Mouse (Mus musculus) lung, embryonic 14.5 days (tissue): ENCODE results near the gene Nek1. TPM values are rescaled to one million over a fixed set of nuclear protein-coding genes. Genes with fewer than 3 reads are reported as not detected.

Source experiments
- ATAC-seq: fragments of 200-750 bp; cut with Nextera tagmentation; 2 replicates; pipeline ENCODE4 v1.8.0; 2017; ENCODE audit warnings: mild to moderate bottlenecking, moderate TSS enrichment, moderate library complexity; ENCODE audit not compliant: insufficient read depth
- DNase-seq: peaks from one replicate; pipeline ENCODE4 v3.0.0-alpha.2; 2015
- H3K27ac ChIP-seq: fragments of 300-500 bp; sonication (generic); 2 replicates; pipeline ENCODE4 v1.5.1; 2014; ENCODE audit warnings: low read depth, mild to moderate bottlenecking, moderate library complexity
- H3K27me3 ChIP-seq: fragments of 300-500 bp; sonication (generic); 2 replicates; pipeline ENCODE4 v1.6.1; 2014; ENCODE audit warnings: low read length, control low read depth; ENCODE audit not compliant: insufficient read depth
- H3K36me3 ChIP-seq: fragments of 300-500 bp; sonication (generic); 2 replicates; pipeline ENCODE4 v1.6.1; 2014; ENCODE audit warnings: control low read depth; ENCODE audit not compliant: insufficient read depth
- H3K4me1 ChIP-seq: fragments of 300-500 bp; sonication (generic); 2 replicates; pipeline ENCODE4 v1.6.1; 2014; ENCODE audit warnings: antibody characterized with exemption, control low read depth; ENCODE audit not compliant: insufficient read depth
- H3K4me2 ChIP-seq: fragments of 300-500 bp; sonication (generic); 2 replicates; pipeline ENCODE4 v1.6.1; 2014; ENCODE audit warnings: mild to moderate bottlenecking
- H3K4me3 ChIP-seq: fragments of 300-500 bp; sonication (generic); 2 replicates; pipeline ENCODE4 v1.5.1; 2014; ENCODE audit warnings: low read depth, low read length
- H3K9ac ChIP-seq: fragments of 300-500 bp; sonication (generic); 2 replicates; pipeline ENCODE4 v1.6.1; 2014
- H3K9me3 ChIP-seq: fragments of 300-500 bp; sonication (generic); 2 replicates; pipeline ENCODE4 v1.6.1; 2016; ENCODE audit warnings: low read depth, low read length, control low read depth
- CTCF ChIP-seq: IDR thresholded peaks from 2 replicates; pipeline ENCODE4 v1.5.1; 2016; ENCODE audit warnings: antibody characterized with exemption, low read depth
- WGBS: fragments of 180-500 bp; shearing (Covaris S2); extraction: QIAGEN DNeasy Blood & Tissue Kit; methylation state at CpG from one replicate; pipeline ENCODE4 v1.1.7; 2014; 5-methylcytosine and 5-hydroxymethylcytosine counted together
- polyA plus RNA-seq: library from polyadenylated mRNA; unstranded; fragments of >200 nt; fragmentation: Nextera tagmentation; extraction: Ambion mirVana; gene quantifications from 2 replicates; pipeline ENCODE4 v1.2.1, GENCODE M21; 2014

Nek1 gene
- polyA plus RNA-seq = 19.9 and 20.7 TPM in 2 replicates

- Histone ChIP-seq H3K27me3 (no peaks in the 10 kb centered on the region), H3K4me1 (peaks cover 3% of the 10 kb centered on the region; the same call in 1 of the 2 replicates), H3K9me3 (no peaks in the 10 kb centered on the region), H3K4me3 (peak within 1 kb of the TSS; percentile 79), H3K27ac (peak within 1 kb of the TSS; percentile 94), H3K4me2 (peak within 1 kb of the TSS; percentile 85), H3K36me3 (no peaks in the 10 kb centered on the region), H3K9ac (peak within 1 kb of the TSS; percentile 77)
- DNase-seq = peak; percentile 97
- no peak for TF ChIP-seq CTCF
- WGBS = under 1% methylated on average over 57 of the region's 57 CpGs
- ATAC-seq = peak; percentile 96
Measured at GRCm38 (mm10) chr8:60992910-60993638, at the start of gene Nek1. TSS of gene Nek1 (plus strand) at chr8:60993195.

GRCm38 (mm10) chr8:60947503-60947902 is 45.5 kb upstream of the Nek1 start:
- H3K36me3 ChIP-seq = no peaks in the 10 kb centered on the region
- no peak for TF ChIP-seq CTCF
- no peak for ATAC-seq

DNA sequence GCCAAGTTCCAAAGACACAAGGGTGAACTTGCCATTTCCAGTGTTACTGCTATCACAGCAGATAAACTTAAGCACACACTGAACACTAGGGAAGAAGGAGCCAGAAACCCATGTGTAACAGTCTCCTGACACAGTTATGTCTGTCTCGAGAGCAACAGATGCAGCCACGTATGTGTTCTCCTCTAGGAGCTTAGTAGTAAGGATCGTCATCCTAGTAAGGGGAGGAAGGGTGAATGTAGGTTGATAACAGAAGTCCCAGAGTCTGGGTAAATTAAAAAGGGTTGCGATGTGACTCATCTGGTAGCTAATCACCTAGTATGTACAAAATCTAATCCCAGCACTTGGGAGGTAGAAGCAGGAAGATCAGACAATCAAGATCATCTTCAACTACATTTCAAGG is 43.1 kb upstream of the Nek1 start:
- Histone ChIP-seq H3K4me3 (no peak overlapping the region), H3K36me3 (no peaks in the 10 kb centered on the region), H3K9me3 (no peaks in the 10 kb centered on the region), H3K27me3 (no peaks in the 10 kb centered on the region), H3K27ac (no peak overlapping the region), H3K4me1 (no peaks in the 10 kb centered on the region), H3K4me2 (no peak overlapping the region), H3K9ac (no peak overlapping the region)
- no peak for DNase-seq
- TF ChIP-seq CTCF = no peak
- ATAC-seq = no peak
- 61% methylated on average over 4 of the region's 4 CpGs for WGBS

More at GRCm38 (mm10) chr8:60947503-60947902, 45.5 kb upstream of the Nek1 start:
- no peak for DNase-seq
- Histone ChIP-seq H3K9me3 (no peaks in the 10 kb centered on the region), H3K9ac (no peak overlapping the region), H3K27ac (no peak overlapping the region), H3K4me2 (no peak overlapping the region), H3K4me3 (no peak overlapping the region), H3K27me3 (no peaks in the 10 kb centered on the region), H3K4me1 (no peaks in the 10 kb centered on the region)

DNA sequence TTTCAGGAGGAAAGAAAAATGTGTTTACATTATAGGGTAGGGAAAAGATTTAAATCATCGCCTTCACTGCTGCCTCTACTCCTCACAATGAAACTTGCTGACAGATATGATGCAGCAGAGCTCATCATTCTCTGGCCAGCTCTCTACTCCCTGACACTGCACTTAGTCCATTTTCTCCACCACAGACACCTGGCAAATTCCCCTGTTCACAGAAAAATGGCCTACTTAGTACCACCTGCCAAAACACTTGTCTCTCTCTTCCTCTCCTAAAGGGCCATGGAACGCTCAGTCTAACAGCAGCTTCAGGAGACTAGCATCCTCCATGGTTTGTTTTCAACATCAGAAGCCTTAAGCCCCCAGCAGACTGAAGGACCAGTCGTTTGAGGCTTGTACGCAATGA is 41.7 kb upstream of the Nek1 start:
- H3K4me1 ChIP-seq = no peaks in the 10 kb centered on the region
- WGBS = 48% methylated on average over 4 of the region's 4 CpGs
- no peaks in the 10 kb centered on the region for H3K27me3 ChIP-seq
- no peak overlapping the region for H3K4me3 ChIP-seq
- ATAC-seq (no peak), DNase-seq (peak; percentile 11)
- no peaks in the 10 kb centered on the region for H3K9me3 ChIP-seq
- no peaks in the 10 kb centered on the region for H3K36me3 ChIP-seq
- no peak overlapping the region for H3K27ac ChIP-seq
- no peak overlapping the region for H3K4me2 ChIP-seq
- no peak for TF ChIP-seq CTCF
- no peak overlapping the region for H3K9ac ChIP-seq

GRCm38 (mm10) chr8:60951757-60952156 is 41.2 kb upstream of the Nek1 start:
- Histone ChIP-seq H3K9ac (no peak overlapping the region), H3K36me3 (no peaks in the 10 kb centered on the region), H3K4me3 (no peak overlapping the region), H3K27me3 (no peaks in the 10 kb centered on the region), H3K4me2 (no peak overlapping the region), H3K4me1 (no peaks in the 10 kb centered on the region), H3K9me3 (no peaks in the 10 kb centered on the region), H3K27ac (no peak overlapping the region)
- no peak for TF ChIP-seq CTCF
- ATAC-seq (no peak), DNase-seq (no peak)
- WGBS = 95% methylated on average over 1 of the region's 1 CpGs

DNA sequence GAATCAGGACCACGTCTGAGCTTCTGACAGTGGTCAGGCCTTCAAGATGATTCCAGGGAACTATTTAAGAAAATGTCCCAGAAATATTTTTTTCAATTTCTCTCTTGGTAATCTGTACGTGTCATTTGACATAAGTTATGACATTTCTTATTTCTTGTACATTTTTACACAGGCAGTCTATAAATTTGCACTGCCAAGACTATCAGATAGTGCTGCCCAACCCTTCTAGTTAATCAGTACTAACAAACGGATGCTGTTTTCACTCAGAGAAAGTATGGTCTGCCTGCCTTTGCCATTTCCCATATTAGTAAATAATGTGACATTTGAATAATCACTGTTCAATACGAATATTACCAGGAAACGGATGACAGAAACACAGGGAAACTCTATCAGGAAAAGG is 40.2 kb upstream of the Nek1 start:
- ATAC-seq (no peak), DNase-seq (no peak)
- TF ChIP-seq CTCF = no peak
- no peak overlapping the region for H3K4me3 ChIP-seq
- 45% methylated on average over 5 of the region's 5 CpGs for WGBS
- H3K4me2 ChIP-seq = peak overlapping the region; percentile 11; the same call in 1 of the 2 replicates
- H3K4me1 ChIP-seq = no peaks in the 10 kb centered on the region
- no peaks in the 10 kb centered on the region for H3K36me3 ChIP-seq
- no peaks in the 10 kb centered on the region for H3K9me3 ChIP-seq
- H3K9ac ChIP-seq = no peak overlapping the region
- no peaks in the 10 kb centered on the region for H3K27me3 ChIP-seq
- no peak overlapping the region for H3K27ac ChIP-seq

- H3K4me1 ChIP-seq = no peaks in the 10 kb centered on the region
- ATAC-seq = peak; percentile 99
- H3K27me3 ChIP-seq = no peaks in the 10 kb centered on the region
- H3K36me3 ChIP-seq = no peaks in the 10 kb centered on the region
- H3K4me3 ChIP-seq = peak overlapping the region; percentile 38
- DNase-seq = peak; percentile 87
- peak overlapping the region; percentile 61 for H3K4me2 ChIP-seq
- H3K27ac ChIP-seq = peak overlapping the region; percentile 87
- TF ChIP-seq CTCF = no peak
- peak overlapping the region; percentile 52 for H3K9ac ChIP-seq
- WGBS = 3% methylated on average over 15 of the region's 15 CpGs
- no peaks in the 10 kb centered on the region for H3K9me3 ChIP-seq
Measured at GRCm38 (mm10) chr8:60954281-60955014, 38.5 kb upstream of the Nek1 start.
